26 mouse cellular contexts compared by ENCODE assay signal in genomic region chr15:93521787-93522180, GRCm38 (mm10).
DNase-seq lines count a peak whose midpoint lies in the region; ATAC-seq lines count a peak whose summit lies in the region.
"Had no signal": no experiment of that assay in that cellular context is flagged by ENCODE, and none has a peak within 500 bp of the region (broad histone marks: within the 10 kb centered on the region; RNA-seq: fewer than 3 reads in every experiment).

No protein-coding gene starts in this region.

- no peaks in the 10 kb centered on the region for H3K9me3 ChIP-seq in neural tube, embryonic 11.5 days (ENCODE audit: control insufficient read depth, low read length)
- H3K9me3 ChIP-seq in neural tube, embryonic 15.5 days (replicated peaks), result no peaks in the 10 kb centered on the region
- no peaks in the 10 kb centered on the region for H3K9me3 ChIP-seq in heart, embryonic 14.5 days (ENCODE audit: control insufficient read depth, low read length)
- H3K9me3 ChIP-seq: forebrain, embryonic 13.5 days; hindbrain, embryonic 12.5 days; intestine, embryonic 15.5 days; limb, embryonic 13.5 days; lung, embryonic 15.5 days; neural tube, embryonic 12.5 days had no signal

- H3K9ac ChIP-seq in neural tube, embryonic 11.5 days (ENCODE audit: low read length), result no peak overlapping the region
- H3K9ac ChIP-seq in neural tube, embryonic 15.5 days (replicated peaks), result no peak overlapping the region
- H3K9ac ChIP-seq in heart, embryonic 14.5 days (ENCODE audit: low read length), result peak overlapping the region; percentile 58
- H3K9ac ChIP-seq: forebrain, embryonic 13.5 days; hindbrain, embryonic 12.5 days; intestine, embryonic 15.5 days; limb, embryonic 13.5 days; lung, embryonic 15.5 days; neural tube, embryonic 12.5 days had no signal

- no peak overlapping the region for H3K4me3 ChIP-seq in neural tube, embryonic 11.5 days (ENCODE audit: low read depth, low read length)
- H3K4me3 ChIP-seq in neural tube, embryonic 15.5 days (replicated peaks), result no peak overlapping the region
- no peak overlapping the region for H3K4me3 ChIP-seq in heart, embryonic 14.5 days (ENCODE audit: control insufficient read depth in 1 of 2, insufficient read depth in 1 of 2, low read depth in 1 of 2, low read length in 2 of 2)
- H3K4me3 ChIP-seq: forebrain, embryonic 13.5 days; hindbrain, embryonic 12.5 days; intestine, embryonic 15.5 days; limb, embryonic 13.5 days; lung, embryonic 15.5 days; neural tube, embryonic 12.5 days had no signal

- H3K27ac ChIP-seq in neural tube, embryonic 11.5 days (ENCODE audit: low read depth, low read length), result no peak overlapping the region
- no peak overlapping the region for H3K27ac ChIP-seq in neural tube, embryonic 15.5 days (replicated peaks)
- peak overlapping the region; percentile 82 to 100 for H3K27ac ChIP-seq in heart, embryonic 14.5 days (replicated peaks in 1 of 2; ENCODE audit: control insufficient read depth in 1 of 2, insufficient read depth in 1 of 2, low read depth in 2 of 2, low read length in 2 of 2)
- H3K27ac ChIP-seq: forebrain, embryonic 13.5 days; hindbrain, embryonic 12.5 days; hindbrain, postnatal 0 days; intestine, embryonic 15.5 days; kidney, postnatal 0 days; limb, embryonic 13.5 days; lung, embryonic 15.5 days; neural tube, embryonic 12.5 days had no signal

- DNase-seq in heart, adult 8-10 months (ENCODE audit: low spot score), result peak; percentile 15
- no peak for DNase-seq in heart, adult 9 months (ENCODE audit: low spot score in 2 of 2)
- DNase-seq in neural tube, embryonic 11.5 days (ENCODE audit: low spot score), result peak; percentile 1
- peak; percentile 28 to 29 for DNase-seq in heart, postnatal 10 days
- DNase-seq in kidney, postnatal 14 days, result no peak
- no peak for DNase-seq in frontal cortex, postnatal 14 days (ENCODE audit: low spot score in 2 of 2)
- DNase-seq: adrenal gland, postnatal 14 days; B cell, adult 2 months; cerebellum, adult 18-20 months; cerebellum, postnatal 10 days; gastrocnemius, postnatal 14 days; kidney, adult 8-10 months; layer of hippocampus, adult 9-11 months had no signal

- no peak overlapping the region for H3K4me2 ChIP-seq in neural tube, embryonic 11.5 days (ENCODE audit: low read depth)
- no peak overlapping the region for H3K4me2 ChIP-seq in neural tube, embryonic 15.5 days
- H3K4me2 ChIP-seq in heart, embryonic 14.5 days (ENCODE audit: low read length), result peak overlapping the region; percentile 89
- H3K4me2 ChIP-seq: forebrain, embryonic 13.5 days; hindbrain, embryonic 12.5 days; intestine, embryonic 15.5 days; liver, embryonic 11.5 days; lung, embryonic 15.5 days; midbrain, embryonic 11.5 days; neural tube, embryonic 12.5 days had no signal

- WGBS in neural tube, embryonic 11.5 days, result 24% methylated on average over 3 of the region's 3 CpGs
- WGBS in neural tube, embryonic 15.5 days, result 36% methylated on average over 3 of the region's 3 CpGs
- WGBS in heart, embryonic 14.5 days, result 8% methylated on average over 3 of the region's 3 CpGs

- H3K36me3 ChIP-seq in neural tube, embryonic 11.5 days (ENCODE audit: control insufficient read depth, insufficient read depth, low read length), result no peaks in the 10 kb centered on the region
- H3K36me3 ChIP-seq in neural tube, embryonic 15.5 days, result no peaks in the 10 kb centered on the region
- no peaks in the 10 kb centered on the region for H3K36me3 ChIP-seq in heart, embryonic 14.5 days (ENCODE audit: control insufficient read depth, insufficient read depth, low read length)
- H3K36me3 ChIP-seq: hindbrain, embryonic 12.5 days; intestine, embryonic 15.5 days; lung, embryonic 15.5 days; neural tube, embryonic 12.5 days had no signal

- H3K4me1 ChIP-seq in neural tube, embryonic 11.5 days (ENCODE audit: control insufficient read depth, insufficient read depth, low read length), result peaks cover 18% of the 10 kb centered on the region; the same call in 1 of the 2 replicates
- peaks cover 39% of the 10 kb centered on the region for H3K4me1 ChIP-seq in neural tube, embryonic 15.5 days
- H3K4me1 ChIP-seq in heart, embryonic 14.5 days (ENCODE audit: control insufficient read depth in 2 of 2, insufficient read depth in 2 of 2, low read length in 2 of 2), result peaks cover 40 to 62% of the 10 kb centered on the region in 2 experiments

- intact Hi-C loops in heart, postnatal 10 days (cut with DNase I), result no loop called here

- ATAC-seq in neural tube, embryonic 11.5 days (ENCODE audit: insufficient read depth, low FRiP score, low TSS enrichment), result no peak
- no peak for ATAC-seq in neural tube, embryonic 15.5 days (ENCODE audit: low FRiP score)
- ATAC-seq in heart, embryonic 14.5 days (ENCODE audit: insufficient number of reproducible peaks, insufficient read depth, low FRiP score, low read depth), result no peak
- ATAC-seq: forebrain, embryonic 13.5 days; hindbrain, postnatal 0 days; intestine, embryonic 15.5 days; midbrain, embryonic 16.5 days had no signal

- H3K27me3 ChIP-seq in neural tube, embryonic 11.5 days (ENCODE audit: control insufficient read depth, insufficient read depth, low read length), result peaks cover 2% of the 10 kb centered on the region; the same call in 1 of the 2 replicates
- peaks cover 7% of the 10 kb centered on the region for H3K27me3 ChIP-seq in neural tube, embryonic 15.5 days (replicated peaks)
- H3K27me3 ChIP-seq in heart, embryonic 14.5 days (ENCODE audit: control insufficient read depth, insufficient read depth, low read length), result no peaks in the 10 kb centered on the region
- H3K27me3 ChIP-seq: intestine, embryonic 15.5 days; limb, embryonic 13.5 days; lung, embryonic 15.5 days had no signal

Comparison
In these comparisons a context has a peak if more than half of its experiments do, and no peak if none do; other contexts are left out.
1. DNase-seq: peak in heart, adult 8-10 months (single experiment), neural tube, embryonic 11.5 days (single experiment) and heart, postnatal 10 days (2 of 2); none in heart, adult 9 months (0 of 2), kidney, postnatal 14 days (single experiment) and frontal cortex, postnatal 14 days (0 of 2).
2. H3K27ac ChIP-seq: peak in heart, embryonic 14.5 days (2 of 2); none in neural tube, embryonic 11.5 days (single experiment) and neural tube, embryonic 15.5 days (single experiment).